Mouse (Mus musculus): Measurements from ENCODE around the gene Galnt6. TPM values are rescaled to one million over a fixed set of nuclear protein-coding genes. Genes with fewer than 3 reads are reported as not detected.

Galnt6 gene
- polyA plus RNA-seq, 1 experiment from 2014 or later, result 0.09 TPM

DNA sequence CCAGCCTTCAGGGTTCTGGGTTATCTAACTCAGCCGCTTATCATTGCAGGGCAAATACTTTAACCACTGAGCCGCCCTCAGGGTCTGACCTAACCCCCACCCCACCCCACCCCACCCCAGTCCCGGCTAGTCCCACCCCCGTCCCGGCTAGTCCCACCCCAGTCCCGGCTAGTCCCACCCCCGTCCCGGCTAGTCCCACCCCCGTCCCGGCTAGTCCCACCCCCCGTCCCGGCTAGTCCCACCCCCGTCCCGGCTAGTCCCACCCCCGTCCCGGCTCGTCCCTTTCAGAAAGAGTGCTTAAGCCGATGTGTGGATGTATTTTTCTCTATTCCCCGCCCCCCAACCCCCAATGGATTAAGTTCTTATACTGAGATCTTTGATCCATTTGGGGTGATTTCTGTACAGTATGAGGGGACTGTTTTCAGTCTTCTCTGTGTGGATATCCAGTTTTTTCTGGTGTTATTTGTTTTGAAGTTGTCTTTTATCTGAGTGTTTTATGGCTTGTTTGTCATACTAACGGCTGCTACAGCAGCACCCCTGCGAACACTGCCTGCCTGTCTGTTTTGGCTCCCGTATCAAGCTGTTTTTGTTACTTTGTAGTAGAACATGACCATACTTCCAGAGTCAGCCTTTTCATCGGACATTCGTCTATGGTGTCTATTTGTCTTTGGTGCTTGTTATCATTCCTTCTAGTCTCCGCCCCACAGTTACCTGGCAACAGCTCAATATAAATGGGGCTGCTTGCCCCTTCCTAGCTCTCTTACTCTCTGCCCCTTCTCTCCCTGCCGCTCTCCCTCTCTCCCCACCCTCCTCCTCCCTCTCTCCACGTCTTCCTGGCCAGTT, 18.2 kb upstream of the Galnt6 start:
- H3K27me3 ChIP-seq (replicated peaks; ENCODE audit: control insufficient read depth, insufficient read depth, low read length), result no peaks in the 10 kb centered on the region
- H3K9me3 ChIP-seq (replicated peaks; ENCODE audit: control insufficient read depth, low read length), result no peaks in the 10 kb centered on the region
- peak overlapping the region; percentile 16 for H3K4me3 ChIP-seq (ENCODE audit: low read depth, low read length)
- peak; percentile 61; the same call in 1 of the 2 replicates for ATAC-seq
- H3K36me3 ChIP-seq (ENCODE audit: control insufficient read depth, insufficient read depth, low read length), result no peaks in the 10 kb centered on the region
- H3K9ac ChIP-seq (ENCODE audit: low read length), result no peak overlapping the region
- 1% methylated on average over 27 of the region's 27 CpGs for WGBS
- peak; percentile 54 for DNase-seq (ENCODE audit: low spot score)
- H3K27ac ChIP-seq (ENCODE audit: low read depth, low read length), result no peak overlapping the region
- H3K4me1 ChIP-seq (ENCODE audit: control insufficient read depth, insufficient read depth, low read length), result no peaks in the 10 kb centered on the region
- peak overlapping the region; percentile 48 for H3K4me2 ChIP-seq (ENCODE audit: low read length)

DNA sequence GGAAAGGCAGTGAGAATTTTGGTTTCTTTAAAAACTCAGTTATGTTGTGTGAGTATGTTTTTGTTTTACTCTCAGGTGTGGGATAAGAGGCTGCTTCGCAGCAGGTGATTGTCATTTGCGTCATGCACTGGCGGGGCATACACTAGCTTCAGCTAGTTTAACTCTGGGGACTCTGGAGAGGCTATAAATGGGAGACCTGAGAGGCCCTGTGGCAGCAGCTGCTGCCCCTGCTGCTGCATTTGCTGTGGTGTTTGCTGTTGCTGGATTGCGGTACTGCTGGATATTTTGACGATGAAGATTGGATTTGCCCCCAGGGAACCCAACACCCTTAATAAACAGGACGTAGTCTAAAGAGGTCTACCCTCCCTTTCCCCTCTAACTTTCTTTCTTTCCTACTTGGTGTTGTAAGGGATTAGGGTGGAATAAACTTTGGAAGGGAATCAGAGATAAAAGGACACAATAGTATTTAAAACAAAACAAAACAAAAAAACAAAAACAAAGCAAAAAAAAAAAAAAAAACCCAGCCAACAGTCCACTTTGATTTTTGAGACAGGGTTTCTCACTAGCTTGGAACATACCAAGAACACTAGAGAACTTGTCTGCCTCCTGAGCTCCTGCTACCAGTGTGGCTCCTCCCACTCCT, 17.4 kb upstream of the Galnt6 start:
- 0 out of 2 replicates have a peak overlapping the region, but pooled peaks have one; percentile 16 for H3K4me3 ChIP-seq (ENCODE audit: low read depth, low read length)
- no peaks in the 10 kb centered on the region for H3K4me1 ChIP-seq (ENCODE audit: control insufficient read depth, insufficient read depth, low read length)
- 0 out of 2 replicates have a peak, but pooled peaks have one; percentile 57 for ATAC-seq
- no peaks in the 10 kb centered on the region for H3K36me3 ChIP-seq (ENCODE audit: control insufficient read depth, insufficient read depth, low read length)
- no peak for DNase-seq (ENCODE audit: low spot score)
- WGBS, result 35% methylated on average over 6 of the region's 6 CpGs
- peak overlapping the region; percentile 48 for H3K4me2 ChIP-seq (ENCODE audit: low read length)
- H3K9ac ChIP-seq (ENCODE audit: low read length), result no peak overlapping the region
- H3K27me3 ChIP-seq (replicated peaks; ENCODE audit: control insufficient read depth, insufficient read depth, low read length), result no peaks in the 10 kb centered on the region
- no peak overlapping the region for H3K27ac ChIP-seq (ENCODE audit: low read depth, low read length)
- no peaks in the 10 kb centered on the region for H3K9me3 ChIP-seq (replicated peaks; ENCODE audit: control insufficient read depth, low read length)

- DNase-seq (ENCODE audit: low spot score) (no peak), ATAC-seq (no peak)
- H3K4me2 ChIP-seq (ENCODE audit: low read length), result no peak overlapping the region
- no peaks in the 10 kb centered on the region for H3K27me3 ChIP-seq (replicated peaks; ENCODE audit: control insufficient read depth, insufficient read depth, low read length)
- no peaks in the 10 kb centered on the region for H3K36me3 ChIP-seq (ENCODE audit: control insufficient read depth, insufficient read depth, low read length)
- 93% methylated on average over 6 of the region's 6 CpGs for WGBS
- H3K9ac ChIP-seq (ENCODE audit: low read length), result no peak overlapping the region
- H3K27ac ChIP-seq (ENCODE audit: low read depth, low read length), result no peak overlapping the region
- no peak overlapping the region for H3K4me3 ChIP-seq (ENCODE audit: low read depth, low read length)
- no peaks in the 10 kb centered on the region for H3K9me3 ChIP-seq (replicated peaks; ENCODE audit: control insufficient read depth, low read length)
- no peaks in the 10 kb centered on the region for H3K4me1 ChIP-seq (ENCODE audit: control insufficient read depth, insufficient read depth, low read length)
These were observed 14.1 kb upstream of the Galnt6 start for GRCm38 (mm10) chr15:100743238-100743637.

DNA sequence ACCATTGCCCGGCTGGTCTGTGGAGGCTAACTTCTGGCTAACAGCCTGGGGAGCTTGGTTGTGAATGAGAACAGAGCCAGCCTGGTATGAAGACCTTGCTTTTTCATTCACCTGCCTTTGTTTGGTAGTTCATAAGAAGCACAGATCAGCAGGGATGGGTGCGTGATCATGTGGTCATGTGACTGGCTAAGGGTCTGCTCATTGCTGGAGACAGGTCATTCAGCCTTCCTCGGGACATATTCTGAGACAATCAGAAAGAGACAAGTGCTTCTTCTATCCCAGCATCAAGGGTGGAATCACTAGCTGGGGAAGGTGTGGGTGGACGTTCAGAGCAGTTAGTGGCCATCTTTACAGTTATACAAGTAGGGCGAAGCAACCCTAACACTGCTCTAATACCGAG, 10.3 kb upstream of the Galnt6 start:
- ATAC-seq, result no peak
- WGBS, result 90% methylated on average over 6 of the region's 6 CpGs

GRCm38 (mm10) chr15:100738351-100738781, 9.2 kb upstream of the Galnt6 start:
- ATAC-seq, result no peak
- H3K36me3 ChIP-seq (ENCODE audit: control insufficient read depth, insufficient read depth, low read length), result no peaks in the 10 kb centered on the region
- 92% methylated on average over 7 of the region's 7 CpGs for WGBS
- no peaks in the 10 kb centered on the region for H3K4me1 ChIP-seq (ENCODE audit: control insufficient read depth, insufficient read depth, low read length)
- no peaks in the 10 kb centered on the region for H3K9me3 ChIP-seq (replicated peaks; ENCODE audit: control insufficient read depth, low read length)
- H3K9ac ChIP-seq (ENCODE audit: low read length), result no peak overlapping the region
- no peak overlapping the region for H3K27ac ChIP-seq (ENCODE audit: low read depth, low read length)
- no peak for DNase-seq (ENCODE audit: low spot score)
- no peaks in the 10 kb centered on the region for H3K27me3 ChIP-seq (replicated peaks; ENCODE audit: control insufficient read depth, insufficient read depth, low read length)
- no peak overlapping the region for H3K4me2 ChIP-seq (ENCODE audit: low read length)
- H3K4me3 ChIP-seq (ENCODE audit: low read depth, low read length), result no peak overlapping the region

More for the DNA sequence above, 10.3 kb upstream of the Galnt6 start:
- Histone ChIP-seq H3K4me1 (ENCODE audit: control insufficient read depth, insufficient read depth, low read length) (no peaks in the 10 kb centered on the region), H3K27ac (ENCODE audit: low read depth, low read length) (no peak overlapping the region), H3K36me3 (ENCODE audit: control insufficient read depth, insufficient read depth, low read length) (no peaks in the 10 kb centered on the region), H3K4me2 (ENCODE audit: low read length) (no peak overlapping the region), H3K9ac (ENCODE audit: low read length) (no peak overlapping the region), H3K9me3 (replicated peaks; ENCODE audit: control insufficient read depth, low read length) (no peaks in the 10 kb centered on the region), H3K27me3 (replicated peaks; ENCODE audit: control insufficient read depth, insufficient read depth, low read length) (no peaks in the 10 kb centered on the region), H3K4me3 (ENCODE audit: low read depth, low read length) (no peak overlapping the region)
- DNase-seq (ENCODE audit: low spot score), result no peak

GRCm38 (mm10) chr15:100737667-100738066, 8.5 kb upstream of the Galnt6 start:
- no peak for ATAC-seq
- no peak for DNase-seq (ENCODE audit: low spot score)
- WGBS, result 87% methylated on average over 3 of the region's 3 CpGs
- Histone ChIP-seq H3K27ac (ENCODE audit: low read depth, low read length) (no peak overlapping the region), H3K36me3 (ENCODE audit: control insufficient read depth, insufficient read depth, low read length) (no peaks in the 10 kb centered on the region), H3K4me3 (ENCODE audit: low read depth, low read length) (no peak overlapping the region), H3K9me3 (replicated peaks; ENCODE audit: control insufficient read depth, low read length) (no peaks in the 10 kb centered on the region), H3K4me1 (ENCODE audit: control insufficient read depth, insufficient read depth, low read length) (no peaks in the 10 kb centered on the region), H3K4me2 (ENCODE audit: low read length) (no peak overlapping the region), H3K9ac (ENCODE audit: low read length) (no peak overlapping the region), H3K27me3 (replicated peaks; ENCODE audit: control insufficient read depth, insufficient read depth, low read length) (no peaks in the 10 kb centered on the region)

DNA sequence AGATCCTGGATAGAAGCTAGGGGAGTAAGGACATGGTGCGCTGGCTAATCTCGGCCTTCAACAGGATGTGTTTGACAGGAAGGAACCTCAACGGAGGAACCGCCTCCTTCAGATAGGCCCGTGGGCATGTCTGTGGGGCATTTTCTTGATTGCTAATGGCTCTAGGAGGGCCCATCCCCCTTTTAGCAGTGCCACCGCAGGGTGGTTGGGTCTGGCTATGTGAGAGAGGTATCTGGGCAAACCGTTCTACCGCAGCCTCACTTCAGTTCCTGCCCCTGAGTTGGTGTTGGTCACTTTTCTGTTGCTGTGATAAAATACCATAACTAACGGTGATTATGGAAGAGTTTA, 6.8 kb upstream of the Galnt6 start:
- Histone ChIP-seq H3K36me3 (ENCODE audit: control insufficient read depth, insufficient read depth, low read length) (no peaks in the 10 kb centered on the region), H3K4me1 (ENCODE audit: control insufficient read depth, insufficient read depth, low read length) (no peaks in the 10 kb centered on the region), H3K27me3 (replicated peaks; ENCODE audit: control insufficient read depth, insufficient read depth, low read length) (no peaks in the 10 kb centered on the region), H3K4me3 (ENCODE audit: low read depth, low read length) (no peak overlapping the region), H3K9me3 (replicated peaks; ENCODE audit: control insufficient read depth, low read length) (no peaks in the 10 kb centered on the region), H3K9ac (ENCODE audit: low read length) (no peak overlapping the region), H3K4me2 (ENCODE audit: low read length) (no peak overlapping the region), H3K27ac (ENCODE audit: low read depth, low read length) (no peak overlapping the region)
- no peak for DNase-seq (ENCODE audit: low spot score)
- ATAC-seq, result no peak
- 86% methylated on average over 9 of the region's 9 CpGs for WGBS

GRCm38 (mm10) chr15:100735095-100735952, 6.1 kb upstream of the Galnt6 start:
- WGBS, result 90% methylated on average over 14 of the region's 15 CpGs

More at GRCm38 (mm10) chr15:100735095-100735952, 6.1 kb upstream of the Galnt6 start:
- Histone ChIP-seq H3K9ac (ENCODE audit: low read length) (no peak overlapping the region), H3K27ac (ENCODE audit: low read depth, low read length) (no peak overlapping the region), H3K27me3 (replicated peaks; ENCODE audit: control insufficient read depth, insufficient read depth, low read length) (no peaks in the 10 kb centered on the region), H3K4me3 (ENCODE audit: low read depth, low read length) (no peak overlapping the region), H3K4me1 (ENCODE audit: control insufficient read depth, insufficient read depth, low read length) (no peaks in the 10 kb centered on the region), H3K9me3 (replicated peaks; ENCODE audit: control insufficient read depth, low read length) (no peaks in the 10 kb centered on the region), H3K4me2 (ENCODE audit: low read length) (no peak overlapping the region), H3K36me3 (ENCODE audit: control insufficient read depth, insufficient read depth, low read length) (no peaks in the 10 kb centered on the region)
- DNase-seq (ENCODE audit: low spot score) (no peak), ATAC-seq (no peak)
